Mouse (Mus musculus) CH12.LX (cell line): ENCODE measurements at regions not wholly inside any gene's neighbourhood (a gene's known extent, or its start where the extent isn't known, plus 50 kb on each side); places are given as distances from the start of the nearest gene placed in this dataset.

Experiments used
- DNase-seq: peaks from one replicate; pipeline ENCODE4 v3.0.0-alpha.2; 2013; ENCODE audit errors: extremely low read depth
- H3K27ac ChIP-seq: 2 replicates; pipeline ENCODE4 v1.5.1; 2012; ENCODE audit warnings: low read depth, mild to moderate bottlenecking, control low read depth, moderate library complexity; ENCODE audit not compliant: insufficient read depth
- H3K27me3 ChIP-seq: replicated peaks from 2 replicates; pipeline ENCODE3; 2012; ENCODE audit warnings: inconsistent platforms
- H3K36me3 ChIP-seq, 2 experiments: replicated peaks in 1 of 2; 2 replicates each; pipeline versions ENCODE3 to v1.6.1; 2012; ENCODE audit warnings: inconsistent platforms in 1 of 2, low read length in 1 of 2, mild to moderate bottlenecking in 1 of 2, mixed read lengths in 1 of 2, moderate library complexity in 1 of 2; ENCODE audit not compliant: control insufficient read depth in 1 of 2, insufficient read depth in 1 of 2
- H3K4me1 ChIP-seq, 2 experiments: 2 replicates each; pipeline ENCODE4 v1.6.1; 2012; ENCODE audit warnings: inconsistent platforms in 1 of 2, moderate library complexity in 1 of 2; ENCODE audit not compliant: insufficient read depth in 2 of 2, control insufficient read depth in 1 of 2
- H3K4me2 ChIP-seq: 2 replicates; pipeline ENCODE4 v1.6.1; 2012; ENCODE audit warnings: low read depth, mild to moderate bottlenecking, control low read depth; ENCODE audit not compliant: poor library complexity, insufficient read depth, severe bottlenecking
- H3K4me3 ChIP-seq, 3 experiments: fragments of 150-350 bp in 1 of 3; sonication (generic) in 1 of 3; replicated peaks in 1 of 3; 2 replicates each; pipeline versions ENCODE3 to v1.5.1; 2011 to 2012; ENCODE audit warnings: low read depth in 2 of 3, low read length in 2 of 3, mild to moderate bottlenecking in 2 of 3, moderate library complexity in 2 of 3, control low read depth in 1 of 3, improper control_type of control experiment in 1 of 3, inconsistent platforms in 1 of 3, mixed read lengths in 1 of 3; ENCODE audit not compliant: poor library complexity in 1 of 3
- H3K79me2 ChIP-seq: replicated peaks from 2 replicates; pipeline ENCODE4 v1.6.1; 2012; ENCODE audit warnings: mild to moderate bottlenecking, moderate library complexity; ENCODE audit not compliant: control insufficient read depth, poor library complexity, insufficient read depth, severe bottlenecking; ENCODE audit errors: extremely low read depth
- H3K9ac ChIP-seq: 2 replicates; pipeline ENCODE4 v1.6.1; 2012; ENCODE audit warnings: low read depth, mild to moderate bottlenecking, control low read depth, moderate library complexity; ENCODE audit not compliant: insufficient read depth
- H3K9me3 ChIP-seq: replicated peaks from 2 replicates; pipeline ENCODE3; 2012; ENCODE audit warnings: low read length, inconsistent platforms, mixed read lengths
- BHLHE40 ChIP-seq: IDR thresholded peaks from 2 replicates; pipeline ENCODE4 v1.6.1; 2011; ENCODE audit warnings: mild to moderate bottlenecking, low read depth, low read length, improper control_type of control experiment
- CHD2 ChIP-seq: IDR thresholded peaks from 2 replicates; pipeline ENCODE4 v1.6.1; 2011; ENCODE audit warnings: low read length, improper control_type of control experiment
- CTCF ChIP-seq, 2 experiments: IDR thresholded peaks in 1 of 2; conservative IDR thresholded peaks in 1 of 2; 2 replicates each; pipeline ENCODE4 v1.5.1; 2011 to 2012; ENCODE audit warnings: low read depth in 2 of 2, low read length in 2 of 2, improper control_type of control experiment in 1 of 2, inconsistent platforms in 1 of 2, mild to moderate bottlenecking in 1 of 2, moderate library complexity in 1 of 2
- E2F4 ChIP-seq: IDR thresholded peaks from 2 replicates; pipeline ENCODE4 v1.6.1; 2011; ENCODE audit warnings: low read depth, low read length, improper control_type of control experiment; ENCODE audit not compliant: insufficient replicate concordance
- ELF1 ChIP-seq: IDR thresholded peaks from 2 replicates; pipeline ENCODE4 v1.6.1; 2014; ENCODE audit warnings: low read depth, mild to moderate bottlenecking, inconsistent platforms, low read length, improper control_type of control experiment
- EP300 ChIP-seq: IDR thresholded peaks from 2 replicates; pipeline ENCODE4 v1.6.1; 2011; ENCODE audit warnings: low read length, improper control_type of control experiment
- GABPA ChIP-seq: IDR thresholded peaks from 2 replicates; pipeline ENCODE4 v1.6.1; 2012; ENCODE audit warnings: low read depth, low read length, improper control_type of control experiment, inconsistent platforms; ENCODE audit not compliant: insufficient replicate concordance
- HCFC1 ChIP-seq: IDR thresholded peaks from 2 replicates; pipeline ENCODE4 v1.6.1; 2012; ENCODE audit warnings: low read depth, mild to moderate bottlenecking, inconsistent platforms, low read length, improper control_type of control experiment
- IRF4 ChIP-seq: IDR thresholded peaks from 2 replicates; pipeline ENCODE4 v1.6.1; 2014; ENCODE audit warnings: low read depth, mild to moderate bottlenecking, inconsistent platforms, low read length, improper control_type of control experiment
- JUN ChIP-seq: IDR thresholded peaks from 2 replicates; pipeline ENCODE4 v1.6.1; 2011; ENCODE audit warnings: low read depth, mild to moderate bottlenecking, low read length, improper control_type of control experiment, moderate library complexity; ENCODE audit not compliant: insufficient read depth
- KAT2A ChIP-seq: IDR thresholded peaks from 2 replicates; pipeline ENCODE4 v1.6.1; 2012; ENCODE audit warnings: low read length, improper control_type of control experiment, inconsistent platforms; ENCODE audit not compliant: insufficient replicate concordance
- MEF2A ChIP-seq: IDR thresholded peaks from 2 replicates; pipeline ENCODE4 v1.6.1; 2014; ENCODE audit warnings: low read depth, mild to moderate bottlenecking, inconsistent platforms, low read length, improper control_type of control experiment, borderline replicate concordance
- MYC ChIP-seq: IDR thresholded peaks from 2 replicates; pipeline ENCODE4 v1.6.1; 2011; ENCODE audit warnings: low read depth, mild to moderate bottlenecking, improper control_type of control experiment, low read length
- NELFE ChIP-seq: IDR thresholded peaks from 2 replicates; pipeline ENCODE4 v1.6.1; 2011; ENCODE audit warnings: low read depth, low read length, improper control_type of control experiment
- NRF1 ChIP-seq: IDR thresholded peaks from 2 replicates; pipeline ENCODE4 v1.6.1; 2014; ENCODE audit warnings: low read depth, mild to moderate bottlenecking, inconsistent platforms, low read length, improper control_type of control experiment, moderate library complexity
- SMC3 ChIP-seq: IDR thresholded peaks from 2 replicates; pipeline ENCODE4 v1.6.1; 2011; ENCODE audit warnings: low read depth, low read length, improper control_type of control experiment
- TCF12 ChIP-seq: IDR thresholded peaks from 2 replicates; pipeline ENCODE4 v1.6.1; 2014; ENCODE audit warnings: low read depth, mild to moderate bottlenecking, inconsistent platforms, low read length, improper control_type of control experiment
- UBTF ChIP-seq: IDR thresholded peaks from 2 replicates; pipeline ENCODE4 v1.6.1; 2012; ENCODE audit warnings: low read depth, mild to moderate bottlenecking, inconsistent platforms, low read length, improper control_type of control experiment, moderate library complexity
- USF1 ChIP-seq: IDR thresholded peaks from 2 replicates; pipeline ENCODE4 v1.6.1; 2014; ENCODE audit warnings: low read depth, mild to moderate bottlenecking, inconsistent platforms, low read length, improper control_type of control experiment
- USF2 ChIP-seq: conservative IDR thresholded peaks from 2 replicates; pipeline ENCODE4 v1.6.1; 2011; ENCODE audit warnings: low read depth, low read length, improper control_type of control experiment
- ZC3H11A ChIP-seq: IDR thresholded peaks from 2 replicates; pipeline ENCODE4 v1.6.1; 2012; ENCODE audit warnings: low read depth, mild to moderate bottlenecking, inconsistent platforms, low read length, improper control_type of control experiment
- ZMIZ1 ChIP-seq: IDR thresholded peaks from 2 replicates; pipeline ENCODE4 v1.6.1; 2012; ENCODE audit warnings: low read depth, mild to moderate bottlenecking, inconsistent platforms, low read length, improper control_type of control experiment
- dilution Hi-C: fragments of 300-500 bp; cut with MboI; formaldehyde crosslinking; loops from 2 replicates; pipeline ENCODE4 v1.14.3; 2020; ENCODE audit warnings: low sequenced_read_pairs; ENCODE audit not compliant: extremely low pct_unique_long_range_greater_than_20kb, extremely low pct_ligation_motif_present
- in situ Hi-C: fragments of 300-500 bp; cut with MboI; formaldehyde crosslinking; loops from 3 replicates; pipeline ENCODE4 v1.14.3; 2019; ENCODE audit warnings: low sequenced_read_pairs, low pct_ligation_motif_present, low pct_unique_long_range_greater_than_20kb, mixed read lengths

DNA sequence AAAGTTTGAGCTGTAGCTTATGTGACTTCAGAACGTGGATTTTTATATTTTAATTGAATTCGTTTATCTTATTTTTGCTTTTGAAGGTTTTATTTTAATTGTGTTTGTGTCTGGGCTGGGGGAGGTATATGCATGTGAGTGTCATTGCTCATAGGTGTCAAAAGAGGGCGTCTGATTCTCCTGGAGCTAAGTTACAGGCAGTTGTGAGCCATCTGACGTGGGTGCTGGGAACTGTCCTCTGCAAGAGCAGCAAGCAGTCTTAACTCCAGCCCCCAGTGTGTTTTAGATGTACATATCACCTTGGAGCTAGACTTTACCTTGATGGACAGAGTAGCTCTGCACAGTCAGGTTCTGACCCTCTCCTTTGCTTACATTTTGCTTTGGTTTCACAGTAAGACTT, 79.0 kb upstream of the Tcf12 start:
- Histone ChIP-seq H3K27me3 (no peaks in the 10 kb centered on the region), H3K4me2 (no peak overlapping the region), H3K36me3 (no peaks in the 10 kb centered on the region), H3K79me2 (no peaks in the 10 kb centered on the region)
- DNase-seq, result no peak
- in situ Hi-C loops, result loop anchor here (5.0 to 10.0 kb wide), 2 partner anchors 358 to 546 kb away; no protein-coding TSS in a partner anchor
- TF ChIP-seq ZC3H11A (no peak), MEF2A (no peak), ELF1 (no peak), USF2 (no peak), EP300 (no peak)
- TF ChIP-seq, all 38 proteins: peak for 0
- Histone ChIP-seq H3K9ac (no peak overlapping the region), H3K4me1 (0 out of 4 replicates have a peak, but pooled peaks cover 0 to 3% of the 10 kb centered on the region in 2 experiments), H3K27ac (no peak overlapping the region), H3K9me3 (peaks cover under 1% of the 10 kb centered on the region), H3K4me3 (no peak overlapping the region)
- dilution Hi-C loops, result no loop called here

DNA sequence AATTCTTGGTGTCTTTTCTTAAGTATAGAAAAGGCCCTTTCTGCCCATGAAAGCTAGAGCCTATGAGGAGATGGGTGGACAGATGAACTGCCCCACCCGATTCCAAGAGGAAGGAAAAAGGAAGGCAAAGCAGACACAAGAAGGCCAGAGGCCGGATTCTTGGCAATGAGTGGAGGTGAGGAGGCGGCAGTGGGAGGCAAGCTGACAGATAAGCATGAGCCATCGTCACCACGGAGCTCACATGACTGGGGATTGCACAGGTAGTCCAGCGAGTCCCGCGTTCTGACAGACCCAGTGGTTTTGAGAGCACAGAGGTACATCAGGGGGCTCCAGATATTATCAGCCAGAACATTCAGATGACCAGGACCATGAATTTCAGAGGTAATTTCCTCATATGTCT, 79.4 kb upstream of the Tcf12 start:
- 0 out of 4 replicates have a peak, but pooled peaks cover 0 to 3% of the 10 kb centered on the region in 2 experiments for H3K4me1 ChIP-seq
- dilution Hi-C loops (no loop called here), in situ Hi-C loops (loop anchor here (5.0 to 10.0 kb wide), 2 partner anchors 359 to 546 kb away; no protein-coding TSS in a partner anchor)
- H3K4me2 ChIP-seq, result no peak overlapping the region
- no peaks in the 10 kb centered on the region for H3K36me3 ChIP-seq
- no peak for TF ChIP-seq HCFC1
- TF ChIP-seq EP300, result no peak
- no peak for TF ChIP-seq JUN
- H3K27me3 ChIP-seq, result no peaks in the 10 kb centered on the region
- DNase-seq, result no peak
- peaks cover 3% of the 10 kb centered on the region for H3K9me3 ChIP-seq
- H3K79me2 ChIP-seq, result no peaks in the 10 kb centered on the region
- no peak overlapping the region for H3K9ac ChIP-seq
- H3K27ac ChIP-seq, result no peak overlapping the region
- no peak overlapping the region for H3K4me3 ChIP-seq

DNA sequence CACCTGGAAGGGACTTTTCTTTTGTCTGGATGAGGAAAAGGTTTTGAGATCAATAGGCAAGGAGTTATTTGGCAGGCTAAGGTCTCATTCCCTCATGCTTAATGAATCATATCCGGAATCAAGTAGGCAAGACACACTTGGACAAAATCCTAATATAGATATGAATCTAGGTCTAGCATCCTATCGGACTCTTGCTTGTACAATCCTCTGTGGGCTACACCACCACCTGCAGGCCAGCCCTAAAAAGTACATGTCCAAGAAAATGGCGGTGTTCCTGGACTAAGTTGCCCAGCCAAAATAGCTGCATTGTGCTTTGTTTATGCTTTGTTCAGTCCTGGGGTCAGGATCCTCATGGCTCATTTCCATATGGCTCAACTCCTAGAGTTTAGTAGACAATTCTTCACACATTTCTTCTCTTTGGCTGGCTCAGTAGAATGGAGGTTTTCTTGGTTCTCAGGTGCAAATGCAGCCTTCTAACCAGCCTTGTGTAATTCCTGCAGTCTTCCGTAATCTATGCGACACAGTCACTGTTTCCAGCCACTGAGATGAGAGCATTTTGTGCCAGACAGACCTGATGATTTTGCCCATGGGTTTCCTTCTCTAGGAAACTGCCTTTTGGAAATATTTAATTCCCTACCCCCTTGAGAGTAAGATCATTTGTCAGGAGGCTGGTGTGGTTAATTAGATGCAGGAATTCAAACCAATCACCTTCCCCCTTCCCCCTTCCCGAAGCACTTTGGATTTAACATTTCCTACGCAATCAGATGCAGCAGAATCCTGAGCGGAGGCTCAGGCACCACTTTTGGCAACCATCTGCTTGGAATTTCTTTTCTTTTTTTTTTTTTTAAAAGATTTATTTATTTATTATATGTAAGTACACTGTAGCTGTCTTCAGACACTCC, 80.6 kb upstream of the Tcf12 start:
- in situ Hi-C loops (loop anchor here (5.0 to 10.0 kb wide), 2 partner anchors 360 to 548 kb away; no protein-coding TSS in a partner anchor), dilution Hi-C loops (no loop called here)
- TF ChIP-seq UBTF (no peak), BHLHE40 (no peak), NRF1 (no peak), KAT2A (no peak), MEF2A (0 out of 2 replicates have a peak, but pooled peaks have one; percentile 41), ZC3H11A (peak; percentile 83), ZMIZ1 (no peak), SMC3 (peak; percentile 88), HCFC1 (no peak), NELFE (peak; percentile 37; the same call in 1 of the 2 replicates), E2F4 (no peak), MYC (no peak), TCF12 (no peak), IRF4 (no peak), EP300 (no peak), ELF1 (no peak), CTCF (conservative IDR thresholded peaks at IDR 0.05 in 1 of 2, IDR thresholded peaks at IDR 0.05 in 1 of 2; ENCODE audit: low read depth in 2 of 2, low read length in 2 of 2) (peak; percentile 58 to 91), GABPA (no peak), CHD2 (no peak), USF1 (no peak)

More for the DNA sequence above, 80.6 kb upstream of the Tcf12 start:
- H3K4me1 ChIP-seq, result 0 out of 4 replicates have a peak, but pooled peaks cover 0 to 3% of the 10 kb centered on the region in 2 experiments
- H3K27me3 ChIP-seq, result no peaks in the 10 kb centered on the region
- no peaks in the 10 kb centered on the region for H3K36me3 ChIP-seq
- no peak overlapping the region for H3K27ac ChIP-seq
- H3K79me2 ChIP-seq, result no peaks in the 10 kb centered on the region
- peak overlapping the region; percentile 47; the same call in 1 of the 2 replicates for H3K9ac ChIP-seq
- no peak overlapping the region for H3K4me3 ChIP-seq
- peak overlapping the region; percentile 47 for H3K4me2 ChIP-seq
- peak; percentile 50 for DNase-seq
- H3K9me3 ChIP-seq, result peaks cover 3% of the 10 kb centered on the region
